Mouse (Mus musculus): ENCODE measurements around the gene Slc22a1. TPM values are rescaled to one million over a fixed set of nuclear protein-coding genes. Genes with fewer than 3 reads are reported as not detected.

Gene Slc22a1
- polyA plus RNA-seq (2015; fragmentation: Nextera tagmentation; extraction: Ambion mirVana) = 1.6 and 3.2 TPM in 2 replicates

DNA sequence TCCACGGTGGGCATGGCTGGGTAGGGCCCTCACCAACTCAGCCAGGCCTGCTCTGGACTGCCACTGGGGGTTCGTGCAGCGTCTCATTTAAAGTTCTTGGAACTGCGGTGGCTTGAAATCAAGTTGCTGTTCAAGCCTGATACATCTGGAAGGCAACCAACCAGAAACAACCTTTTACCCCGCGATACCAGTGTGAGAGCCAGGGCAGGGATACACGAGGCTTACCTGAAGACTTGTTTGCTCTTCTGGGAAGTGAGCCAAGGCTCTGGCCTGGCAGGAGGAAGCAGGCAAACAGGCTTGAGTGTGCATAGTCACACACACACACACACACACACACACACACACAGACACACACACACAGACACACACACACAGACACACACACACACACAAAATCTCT lies at the start of gene Slc22a1:
TSS of gene Slc22a1 (minus strand) at position 184 of the 400 bp plus-strand sequence.
- no peaks in the 10 kb centered on the region for H3K27me3 ChIP-seq (replicated peaks; ENCODE audit: insufficient read depth, low read length)
- 40% methylated on average over 7 of the region's 7 CpGs for WGBS
- ATAC-seq = peak; percentile 84
- no peaks in the 10 kb centered on the region for H3K4me1 ChIP-seq (ENCODE audit: insufficient read depth, low read depth, low read length)
- H3K36me3 ChIP-seq (ENCODE audit: insufficient read depth, low read length) = no peaks in the 10 kb centered on the region
- no peak for TF ChIP-seq CTCF (IDR thresholded peaks at IDR 0.05)
- no peak for TF ChIP-seq EP300 (IDR thresholded peaks at IDR 0.05)
- no peak within 1 kb of the TSS for H3K9ac ChIP-seq (replicated peaks; ENCODE audit: low read depth)
- peak; percentile 81 for DNase-seq (ENCODE audit: low spot score)
- no peaks in the 10 kb centered on the region for H3K9me3 ChIP-seq (ENCODE audit: low read length)
- no peak within 1 kb of the TSS for H3K4me2 ChIP-seq (replicated peaks; ENCODE audit: low read depth, low read length)
- H3K4me3 ChIP-seq (ENCODE audit: low read depth, low read length) = no peak within 1 kb of the TSS
- no peak within 1 kb of the TSS for H3K27ac ChIP-seq (ENCODE audit: low read length)

DNA sequence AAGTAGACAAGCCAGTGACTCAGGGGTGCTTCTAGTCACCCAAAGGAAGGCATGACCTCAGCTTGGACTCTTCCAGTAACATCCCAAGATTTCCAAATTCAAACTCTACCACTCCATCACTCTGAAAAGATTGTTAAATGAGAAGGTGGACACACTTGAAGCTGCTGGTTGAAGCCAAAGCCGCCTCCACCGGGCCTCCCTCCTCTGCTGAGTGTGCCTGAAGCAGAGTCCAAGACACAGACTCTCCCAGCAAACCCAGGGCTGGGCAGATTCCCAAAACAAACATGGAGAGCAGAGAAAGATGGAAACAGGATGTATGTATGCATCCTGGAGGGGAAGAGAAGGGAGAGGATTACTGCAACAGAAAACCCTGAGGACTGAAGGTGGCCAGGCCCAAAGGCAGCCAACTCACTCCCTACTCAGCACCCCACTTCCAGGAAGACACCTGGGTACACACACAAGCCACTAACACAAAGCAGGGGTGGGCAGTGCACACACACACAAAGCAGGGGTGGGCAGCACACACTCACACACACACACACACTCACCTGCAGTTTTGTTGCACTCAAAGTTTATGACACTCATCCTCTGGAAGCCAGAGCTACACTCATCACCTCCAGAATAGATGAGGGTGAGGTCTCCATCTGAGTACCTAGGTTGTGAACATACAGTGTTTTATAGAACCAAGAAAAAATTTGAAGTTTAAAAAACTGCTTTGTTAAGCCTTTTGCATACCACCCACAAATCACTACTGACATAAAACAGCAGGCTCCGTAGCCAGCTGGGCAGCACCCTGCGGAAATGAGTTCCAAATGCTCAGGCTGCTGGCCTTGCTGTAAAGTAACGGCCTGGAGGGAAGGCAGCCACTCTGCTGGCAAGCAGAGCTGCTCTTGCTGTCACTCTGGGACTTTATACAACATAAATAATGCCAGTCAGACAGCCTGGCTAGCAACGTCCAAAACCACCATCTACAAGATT lies 49.4 kb upstream of the Slc22a1 start:
- Histone ChIP-seq H3K27ac (ENCODE audit: low read length) (peak overlapping the region; percentile 48), H3K36me3 (ENCODE audit: insufficient read depth, low read length) (no peaks in the 10 kb centered on the region), H3K4me1 (ENCODE audit: insufficient read depth, low read depth, low read length) (peaks cover 22% of the 10 kb centered on the region), H3K9me3 (ENCODE audit: low read length) (no peaks in the 10 kb centered on the region), H3K9ac (replicated peaks; ENCODE audit: low read depth) (no peak overlapping the region), H3K4me3 (ENCODE audit: low read depth, low read length) (no peak overlapping the region), H3K4me2 (replicated peaks; ENCODE audit: low read depth, low read length) (no peak overlapping the region), H3K27me3 (replicated peaks; ENCODE audit: insufficient read depth, low read length) (no peaks in the 10 kb centered on the region)
- no peak for TF ChIP-seq CTCF (IDR thresholded peaks at IDR 0.05)
- no peak for TF ChIP-seq EP300 (IDR thresholded peaks at IDR 0.05)
- peak; percentile 38 for DNase-seq (ENCODE audit: low spot score)
- WGBS = 19% methylated on average over 6 of the region's 6 CpGs
- peak; percentile 30 for ATAC-seq

DNA sequence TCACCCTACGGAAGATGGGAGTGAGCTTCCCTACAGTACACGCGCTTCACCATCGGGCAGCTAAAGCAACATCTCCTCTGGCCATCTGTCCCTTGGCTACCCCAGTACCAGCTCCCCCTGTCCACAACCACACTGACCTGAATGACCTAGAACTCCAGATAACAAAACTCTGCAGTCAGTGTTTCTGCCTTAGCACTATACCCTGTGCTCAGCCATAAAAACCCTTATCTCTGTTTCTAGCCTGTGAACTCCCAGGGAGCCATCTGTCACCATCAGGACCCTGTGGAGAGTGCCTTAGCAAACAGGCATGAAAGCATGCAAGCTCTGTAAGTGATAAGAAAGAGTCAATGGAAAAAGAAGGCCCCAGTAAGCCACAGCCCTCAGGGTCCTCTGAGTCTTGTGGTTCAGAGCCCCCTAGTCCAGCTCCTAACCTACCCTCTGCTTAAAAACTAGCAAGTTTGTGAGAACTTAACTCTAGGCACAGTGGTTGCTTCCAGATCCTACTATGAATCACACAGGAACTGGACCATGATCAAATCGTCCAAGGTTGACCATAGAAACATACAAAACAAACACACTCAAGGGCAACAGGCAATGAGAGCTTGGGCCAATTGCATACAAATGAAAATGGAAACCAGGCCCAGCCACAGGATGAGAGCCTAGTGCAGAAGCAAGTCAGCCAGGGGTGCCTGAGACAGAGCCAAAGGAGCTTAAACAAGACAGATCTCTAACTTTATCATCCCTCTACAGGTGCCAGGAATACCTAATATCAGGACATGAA lies 48.5 kb upstream of the Slc22a1 start:
- peak overlapping the region; percentile 48 for H3K27ac ChIP-seq (ENCODE audit: low read length)
- peak; percentile 55 for DNase-seq (ENCODE audit: low spot score)
- peak; percentile 33 for ATAC-seq
- peaks cover 3% of the 10 kb centered on the region; the same call in 1 of the 2 replicates for H3K36me3 ChIP-seq (ENCODE audit: insufficient read depth, low read length)
- 65% methylated on average over 5 of the region's 5 CpGs for WGBS
- no peak overlapping the region for H3K9ac ChIP-seq (replicated peaks; ENCODE audit: low read depth)
- H3K4me3 ChIP-seq (ENCODE audit: low read depth, low read length) = no peak overlapping the region
- no peaks in the 10 kb centered on the region for H3K27me3 ChIP-seq (replicated peaks; ENCODE audit: insufficient read depth, low read length)
- H3K4me2 ChIP-seq (replicated peaks; ENCODE audit: low read depth, low read length) = no peak overlapping the region
- H3K4me1 ChIP-seq (ENCODE audit: insufficient read depth, low read depth, low read length) = peaks cover 22% of the 10 kb centered on the region
- H3K9me3 ChIP-seq (ENCODE audit: low read length) = no peaks in the 10 kb centered on the region
- TF ChIP-seq EP300 (IDR thresholded peaks at IDR 0.05) = no peak
- no peak for TF ChIP-seq CTCF (IDR thresholded peaks at IDR 0.05)

DNA sequence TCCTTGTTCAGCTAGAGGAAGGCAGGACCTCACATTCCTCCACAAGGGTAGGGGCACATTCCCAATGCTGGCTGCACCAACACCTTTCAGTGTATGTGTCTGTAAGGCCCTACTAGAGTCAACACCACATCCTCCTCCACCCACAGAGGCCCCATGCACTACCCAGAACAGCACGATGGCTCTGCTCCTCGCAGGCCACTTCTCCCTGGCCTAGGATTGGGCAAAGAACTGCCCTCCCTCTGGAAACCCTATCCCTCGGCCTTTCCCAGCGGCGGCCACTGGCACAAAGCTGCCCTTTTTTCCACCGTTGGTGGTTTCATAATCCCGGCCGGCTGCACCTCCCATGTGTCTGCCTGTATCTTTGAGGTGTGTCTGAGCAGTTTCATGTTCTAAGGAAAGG lies 47.0 kb upstream of the Slc22a1 start:
- WGBS = 39% methylated on average over 8 of the region's 8 CpGs
- ATAC-seq (peak; percentile 43), DNase-seq (ENCODE audit: low spot score) (peak; percentile 29)
- H3K9ac ChIP-seq (replicated peaks; ENCODE audit: low read depth) = no peak overlapping the region; the same call in 1 of the 2 replicates
- peaks cover 3% of the 10 kb centered on the region; the same call in 1 of the 2 replicates for H3K36me3 ChIP-seq (ENCODE audit: insufficient read depth, low read length)
- no peak overlapping the region for H3K4me2 ChIP-seq (replicated peaks; ENCODE audit: low read depth, low read length)
- H3K4me1 ChIP-seq (ENCODE audit: insufficient read depth, low read depth, low read length) = peaks cover 22% of the 10 kb centered on the region
- H3K27me3 ChIP-seq (replicated peaks; ENCODE audit: insufficient read depth, low read length) = no peaks in the 10 kb centered on the region
- H3K27ac ChIP-seq (ENCODE audit: low read length) = no peak overlapping the region
- TF ChIP-seq EP300 (IDR thresholded peaks at IDR 0.05) (no peak), CTCF (IDR thresholded peaks at IDR 0.05) (no peak)
- no peak overlapping the region for H3K4me3 ChIP-seq (ENCODE audit: low read depth, low read length)
- H3K9me3 ChIP-seq (ENCODE audit: low read length) = no peaks in the 10 kb centered on the region

DNA sequence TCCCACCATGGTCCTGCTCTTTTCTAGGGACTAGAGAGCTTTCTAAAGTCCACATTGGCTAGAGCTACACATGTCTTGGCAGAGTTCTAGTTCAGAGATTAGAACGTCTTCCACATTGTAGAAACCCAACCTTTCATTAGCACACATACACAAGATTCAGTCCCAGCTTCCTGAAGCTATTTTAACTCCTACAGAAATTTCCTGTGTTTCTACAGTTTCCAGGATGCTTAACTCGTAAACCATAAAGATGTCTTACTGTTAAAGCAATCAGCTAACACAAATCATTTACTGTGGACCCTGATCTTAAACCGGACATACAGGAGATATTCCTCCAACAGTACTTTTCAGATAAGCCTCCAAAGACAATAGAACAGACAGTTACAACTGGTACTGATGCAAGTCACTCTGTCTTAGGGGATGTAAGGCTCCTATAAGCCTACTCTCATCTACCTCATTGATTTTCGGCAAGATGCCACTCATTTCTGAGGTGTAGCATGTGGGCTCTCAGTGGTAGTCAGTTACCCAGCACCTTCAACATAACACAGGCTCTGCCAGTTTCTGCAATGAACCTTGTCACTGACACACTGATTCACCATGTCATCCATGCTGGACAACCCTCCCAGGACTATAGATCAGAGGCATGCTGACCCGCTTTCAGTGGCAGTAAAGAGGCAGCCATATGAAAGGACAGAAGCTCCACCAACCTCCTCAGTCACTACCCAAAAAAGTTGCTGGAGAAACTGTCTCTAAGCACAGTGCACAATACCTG lies 45.7 kb upstream of the Slc22a1 start:
- DNase-seq (ENCODE audit: low spot score) (peak; percentile 31), ATAC-seq (no peak; the same call in 1 of the 2 replicates)
- Histone ChIP-seq H3K36me3 (ENCODE audit: insufficient read depth, low read length) (peaks cover 3% of the 10 kb centered on the region; the same call in 1 of the 2 replicates), H3K4me1 (ENCODE audit: insufficient read depth, low read depth, low read length) (peaks cover 22% of the 10 kb centered on the region), H3K4me3 (ENCODE audit: low read depth, low read length) (no peak overlapping the region), H3K9ac (replicated peaks; ENCODE audit: low read depth) (no peak overlapping the region), H3K9me3 (ENCODE audit: low read length) (no peaks in the 10 kb centered on the region), H3K27me3 (replicated peaks; ENCODE audit: insufficient read depth, low read length) (no peaks in the 10 kb centered on the region), H3K27ac (ENCODE audit: low read length) (no peak overlapping the region), H3K4me2 (replicated peaks; ENCODE audit: low read depth, low read length) (no peak overlapping the region)
- TF ChIP-seq EP300 (IDR thresholded peaks at IDR 0.05) (peak; percentile 79), CTCF (IDR thresholded peaks at IDR 0.05) (no peak)
- 66% methylated on average over 5 of the region's 5 CpGs for WGBS
